Mouse (Mus musculus) myocyte (in vitro differentiated cells): Measurements from ENCODE around the gene Exoc7. TPM values are rescaled to one million over a fixed set of nuclear protein-coding genes. Genes with fewer than 3 reads are reported as not detected.

Experiments
- H3K27me3 ChIP-seq: one replicate; pipeline ENCODE4 v1.6.1; 2011; ENCODE audit not compliant: control insufficient read depth, insufficient read depth, insufficient read length
- H3K36me3 ChIP-seq: one replicate; pipeline ENCODE4 v1.6.1; 2011; ENCODE audit not compliant: control insufficient read depth, insufficient read depth
- H3K4me2 ChIP-seq: one replicate; pipeline ENCODE4 v1.6.1; 2011; ENCODE audit warnings: low read depth, control low read depth
- H3K4me3 ChIP-seq: one replicate; pipeline ENCODE4 v1.5.1; 2011; ENCODE audit warnings: mild to moderate bottlenecking, control low read depth, moderate library complexity
- H3K79me2 ChIP-seq: one replicate; pipeline ENCODE4 v1.6.1; 2011; ENCODE audit not compliant: control insufficient read depth, insufficient read depth
- H3ac ChIP-seq: one replicate; pipeline ENCODE4 v1.6.1; 2011; ENCODE audit not compliant: control insufficient read depth, insufficient read length
- CEBPB ChIP-seq: IDR thresholded peaks from 2 replicates; pipeline ENCODE4 v1.6.1; 2011; ENCODE audit warnings: mild to moderate bottlenecking, moderate library complexity; ENCODE audit not compliant: poor library complexity, insufficient read depth, severe bottlenecking
- E2F4 ChIP-seq: IDR thresholded peaks from one replicate; pipeline ENCODE4 v1.6.1; 2011; ENCODE audit warnings: mild to moderate bottlenecking, control low read depth, moderate library complexity; ENCODE audit not compliant: insufficient read depth
- MAX ChIP-seq: IDR thresholded peaks from one replicate; pipeline ENCODE4 v1.6.1; 2011; ENCODE audit warnings: low read depth, mild to moderate bottlenecking, control low read depth
- MYOD1 ChIP-seq, 3 experiments: IDR thresholded peaks; one replicate each; pipeline ENCODE4 v1.6.1; 2011; ENCODE audit warnings: control low read depth in 2 of 3, low read depth in 2 of 3, mild to moderate bottlenecking in 2 of 3, moderate library complexity in 1 of 3; ENCODE audit not compliant: insufficient read length in 2 of 3, control insufficient read depth in 1 of 3
- MYOG ChIP-seq, 3 experiments: IDR thresholded peaks; one replicate each; pipeline ENCODE4 v1.6.1; 2011; ENCODE audit warnings: control low read depth in 2 of 3, low read depth in 2 of 3, mild to moderate bottlenecking in 2 of 3; ENCODE audit not compliant: insufficient read length in 2 of 3, control insufficient read depth in 1 of 3, insufficient read depth in 1 of 3
- POLR2A ChIP-seq: IDR thresholded peaks from one replicate; pipeline ENCODE4 v1.6.1; 2011; ENCODE audit warnings: low read depth, mild to moderate bottlenecking, control low read depth, moderate library complexity; ENCODE audit not compliant: insufficient read length
- POLR2AphosphoS2 ChIP-seq: IDR thresholded peaks from one replicate; pipeline ENCODE4 v1.6.1; 2011; ENCODE audit warnings: low read depth, control low read depth; ENCODE audit not compliant: insufficient read length
- REST ChIP-seq: IDR thresholded peaks from one replicate; pipeline ENCODE4 v1.6.1; 2011; ENCODE audit warnings: mild to moderate bottlenecking, control low read depth, moderate library complexity; ENCODE audit not compliant: insufficient read depth, insufficient read length
- SRF ChIP-seq: IDR thresholded peaks from one replicate; pipeline ENCODE4 v1.6.1; 2011; ENCODE audit warnings: low read depth; ENCODE audit not compliant: control insufficient read depth, insufficient read length
- TCF12 ChIP-seq: IDR thresholded peaks from one replicate; pipeline ENCODE4 v1.6.1; 2011; ENCODE audit warnings: mild to moderate bottlenecking, control low read depth; ENCODE audit not compliant: poor library complexity, insufficient read depth, severe bottlenecking
- TCF3 ChIP-seq: IDR thresholded peaks from one replicate; pipeline ENCODE4 v1.6.1; 2011; ENCODE audit warnings: low read depth, control low read depth; ENCODE audit not compliant: insufficient read length
- USF1 ChIP-seq: IDR thresholded peaks from one replicate; pipeline ENCODE4 v1.6.1; 2011; ENCODE audit warnings: low read depth, mild to moderate bottlenecking, control low read depth, moderate library complexity
- polyA plus RNA-seq: library from polyadenylated mRNA; unstranded; fragments of >200 nt; fragmentation: generic; extraction: Trizol; gene quantifications from one replicate; pipeline ENCODE4 v1.2.1, GENCODE M21; 2012; ENCODE audit warnings: missing spikeins

Gene Exoc7
- polyA plus RNA-seq, 1 experiment = 55.0 TPM

GRCm38 (mm10) chr11:116290556-116290955 lies 16.5 kb downstream of the Exoc7 start:
- no peaks in the 10 kb centered on the region for H3K79me2 ChIP-seq
- H3ac ChIP-seq = no peak overlapping the region
- no peak overlapping the region for H3K4me2 ChIP-seq
- TF ChIP-seq USF1 = no peak
- TF ChIP-seq POLR2AphosphoS2 = no peak
- TF ChIP-seq MYOG (IDR thresholded peaks at IDR 0.05; ENCODE audit: control insufficient read depth in 1 of 3, insufficient read depth in 1 of 3, insufficient read length in 2 of 3, low read depth in 2 of 3) = no peak
- no peak for TF ChIP-seq E2F4
- TF ChIP-seq REST = no peak
- no peak for TF ChIP-seq CEBPB
- no peak for TF ChIP-seq MYOD1 (IDR thresholded peaks at IDR 0.05; ENCODE audit: control insufficient read depth in 1 of 3, insufficient read length in 2 of 3, low read depth in 2 of 3)
- peaks cover 5% of the 10 kb centered on the region for H3K36me3 ChIP-seq
- H3K4me3 ChIP-seq = no peak overlapping the region
- no peaks in the 10 kb centered on the region for H3K27me3 ChIP-seq

- no peaks in the 10 kb centered on the region for H3K79me2 ChIP-seq
- peak overlapping the region; percentile 4 for H3K4me2 ChIP-seq
- no peak overlapping the region for H3ac ChIP-seq
- TF ChIP-seq POLR2AphosphoS2 = no peak
- no peak for TF ChIP-seq E2F4
- no peak for TF ChIP-seq USF1
- TF ChIP-seq SRF = no peak
- no peak for TF ChIP-seq CEBPB
- TF ChIP-seq POLR2A = no peak
- no peak for TF ChIP-seq REST
- TF ChIP-seq TCF12 = no peak
- no peak for TF ChIP-seq MYOD1 (IDR thresholded peaks at IDR 0.05; ENCODE audit: control insufficient read depth in 1 of 3, insufficient read length in 2 of 3, low read depth in 2 of 3)
- TF ChIP-seq TCF3 = no peak
- no peak for TF ChIP-seq MAX
- TF ChIP-seq MYOG (IDR thresholded peaks at IDR 0.05; ENCODE audit: control insufficient read depth in 1 of 3, insufficient read depth in 1 of 3, insufficient read length in 2 of 3, low read depth in 2 of 3) = no peak
- peaks cover 10% of the 10 kb centered on the region for H3K27me3 ChIP-seq
- no peak overlapping the region for H3K4me3 ChIP-seq
- H3K36me3 ChIP-seq = peaks cover 5% of the 10 kb centered on the region
Observed at GRCm38 (mm10) chr11:116287351-116287750, 19.7 kb downstream of the Exoc7 start.

GRCm38 (mm10) chr11:116285770-116286191 lies 21.3 kb downstream of the Exoc7 start:
- Histone ChIP-seq H3K4me2 (peak overlapping the region; percentile 34), H3K79me2 (no peaks in the 10 kb centered on the region), H3K4me3 (no peak overlapping the region), H3ac (no peak overlapping the region), H3K27me3 (peaks cover 15% of the 10 kb centered on the region), H3K36me3 (no peaks in the 10 kb centered on the region)
- peak; percentile 72 for TF ChIP-seq POLR2AphosphoS2
- TF ChIP-seq MYOD1 (IDR thresholded peaks at IDR 0.05; ENCODE audit: control insufficient read depth in 1 of 3, insufficient read length in 2 of 3, low read depth in 2 of 3) = peak; percentile 99 to 100 (median 99)
- no peak for TF ChIP-seq MAX
- TF ChIP-seq TCF12 = peak; percentile 94
- TF ChIP-seq USF1 = no peak
- peak; percentile 26 for TF ChIP-seq POLR2A
- peak; percentile 82 to 96 (median 95) for TF ChIP-seq MYOG (IDR thresholded peaks at IDR 0.05; ENCODE audit: control insufficient read depth in 1 of 3, insufficient read depth in 1 of 3, insufficient read length in 2 of 3, low read depth in 2 of 3)
- TF ChIP-seq SRF = no peak
- TF ChIP-seq TCF3 = peak; percentile 95

- Histone ChIP-seq H3K4me2 (no peak overlapping the region), H3ac (no peak overlapping the region), H3K27me3 (peaks cover 15% of the 10 kb centered on the region), H3K36me3 (no peaks in the 10 kb centered on the region), H3K79me2 (no peaks in the 10 kb centered on the region), H3K4me3 (no peak overlapping the region)
- no peak for TF ChIP-seq SRF
- no peak for TF ChIP-seq USF1
- no peak for TF ChIP-seq CEBPB
- TF ChIP-seq MYOD1 (IDR thresholded peaks at IDR 0.05; ENCODE audit: control insufficient read depth in 1 of 3, insufficient read length in 2 of 3, low read depth in 2 of 3) = no peak
- no peak for TF ChIP-seq E2F4
- no peak for TF ChIP-seq REST
- no peak for TF ChIP-seq POLR2A
- TF ChIP-seq TCF3 = no peak
- TF ChIP-seq MYOG (IDR thresholded peaks at IDR 0.05; ENCODE audit: control insufficient read depth in 1 of 3, insufficient read depth in 1 of 3, insufficient read length in 2 of 3, low read depth in 2 of 3) = no peak
- TF ChIP-seq TCF12 = no peak
- no peak for TF ChIP-seq MAX
- no peak for TF ChIP-seq POLR2AphosphoS2
Observed at GRCm38 (mm10) chr11:116283982-116284381, 23.1 kb downstream of the Exoc7 start.

GRCm38 (mm10) chr11:116282912-116283521 lies 24.0 kb downstream of the Exoc7 start:
- H3K36me3 ChIP-seq = no peaks in the 10 kb centered on the region
- TF ChIP-seq POLR2A = no peak
- no peak for TF ChIP-seq SRF
- TF ChIP-seq USF1 = no peak
- TF ChIP-seq MYOG (IDR thresholded peaks at IDR 0.05; ENCODE audit: control insufficient read depth in 1 of 3, insufficient read depth in 1 of 3, insufficient read length in 2 of 3, low read depth in 2 of 3) = peak in 1 of 3 experiments; percentile 33
- TF ChIP-seq TCF12 = no peak
- peak; percentile 81 for TF ChIP-seq POLR2AphosphoS2
- TF ChIP-seq REST = no peak
- no peak for TF ChIP-seq MYOD1 (IDR thresholded peaks at IDR 0.05; ENCODE audit: control insufficient read depth in 1 of 3, insufficient read length in 2 of 3, low read depth in 2 of 3)
- TF ChIP-seq TCF3 = no peak
- H3K4me3 ChIP-seq = no peak overlapping the region
- H3K4me2 ChIP-seq = no peak overlapping the region
- no peak overlapping the region for H3ac ChIP-seq
- H3K79me2 ChIP-seq = no peaks in the 10 kb centered on the region
- peaks cover 15% of the 10 kb centered on the region for H3K27me3 ChIP-seq
